Mouse (Mus musculus): ENCODE measurements around the gene 5330417C22Rik.
"Not testable (repeated sequence)": the region's sequence is repeated elsewhere in the genome, so short reads cannot be mapped to it uniquely, and the experiment has no call there.

Gene 5330417C22Rik

GRCm38 (mm10) chr3:108533114-108533885 is 3.0 kb downstream of the 5330417C22Rik start:
- no peak for DNase-seq (ENCODE audit: extremely low spot score, low read depth, low spot score)

- no peak for DNase-seq (ENCODE audit: extremely low spot score, low read depth, low spot score)
Measured at GRCm38 (mm10) chr3:108528489-108528888, 7.8 kb downstream of the 5330417C22Rik start.

GRCm38 (mm10) chr3:108523415-108523814 is 12.9 kb downstream of the 5330417C22Rik start:
- DNase-seq (ENCODE audit: extremely low spot score, low read depth, low spot score): no peak

- DNase-seq (ENCODE audit: extremely low spot score, low read depth, low spot score): no peak
Measured at GRCm38 (mm10) chr3:108518276-108518675, 18.1 kb downstream of the 5330417C22Rik start.

GRCm38 (mm10) chr3:108513465-108513864 is 22.9 kb downstream of the 5330417C22Rik start:
- no peak for DNase-seq (ENCODE audit: extremely low spot score, low read depth, low spot score)

- DNase-seq (ENCODE audit: extremely low spot score, low read depth, low spot score): no peak
Measured at GRCm38 (mm10) chr3:108510716-108511483, 25.4 kb downstream of the 5330417C22Rik start.

- no peak for DNase-seq (ENCODE audit: extremely low spot score, low read depth, low spot score)
Measured at GRCm38 (mm10) chr3:108510156-108510555, 26.2 kb downstream of the 5330417C22Rik start.

GRCm38 (mm10) chr3:108508745-108509474 is 27.4 kb downstream of the 5330417C22Rik start:
- DNase-seq (ENCODE audit: extremely low spot score, low read depth, low spot score): no peak

- no peak for DNase-seq (ENCODE audit: extremely low spot score, low read depth, low spot score)
Measured at GRCm38 (mm10) chr3:108503908-108504307, 32.4 kb downstream of the 5330417C22Rik start.

GRCm38 (mm10) chr3:108501411-108501810 is 34.9 kb downstream of the 5330417C22Rik start:
- DNase-seq (ENCODE audit: extremely low spot score, low read depth, low spot score): not testable (repeated sequence)

GRCm38 (mm10) chr3:108499826-108500225 is 36.5 kb downstream of the 5330417C22Rik start:
- DNase-seq (ENCODE audit: extremely low spot score, low read depth, low spot score): no peak

- no peak for DNase-seq (ENCODE audit: extremely low spot score, low read depth, low spot score)
Measured at GRCm38 (mm10) chr3:108497602-108498001, 38.7 kb downstream of the 5330417C22Rik start.

- no peak for DNase-seq (ENCODE audit: extremely low spot score, low read depth, low spot score)
Measured at GRCm38 (mm10) chr3:108495486-108495885, 40.9 kb downstream of the 5330417C22Rik start.

GRCm38 (mm10) chr3:108494861-108495474 is 41.4 kb downstream of the 5330417C22Rik start:
- no peak for DNase-seq (ENCODE audit: extremely low spot score, low read depth, low spot score)

GRCm38 (mm10) chr3:108489968-108490367 is 46.4 kb downstream of the 5330417C22Rik start:
- DNase-seq (ENCODE audit: extremely low spot score, low read depth, low spot score): no peak

GRCm38 (mm10) chr3:108484749-108485148 is 51.6 kb downstream of the 5330417C22Rik start:
- no peak for DNase-seq (ENCODE audit: extremely low spot score, low read depth, low spot score)

GRCm38 (mm10) chr3:108478800-108479199 is 57.5 kb downstream of the 5330417C22Rik start:
- no peak for DNase-seq (ENCODE audit: extremely low spot score, low read depth, low spot score)

GRCm38 (mm10) chr3:108476761-108477619 is 59.3 kb downstream of the 5330417C22Rik start:
- DNase-seq (ENCODE audit: extremely low spot score, low read depth, low spot score): no peak

- no peak for DNase-seq (ENCODE audit: extremely low spot score, low read depth, low spot score)
Measured at GRCm38 (mm10) chr3:108475496-108475895, 60.8 kb downstream of the 5330417C22Rik start.

GRCm38 (mm10) chr3:108474969-108475368 is 61.4 kb downstream of the 5330417C22Rik start:
- no peak for DNase-seq (ENCODE audit: extremely low spot score, low read depth, low spot score)
